Mouse (Mus musculus): ENCODE data around the gene Gpr108.
A peak's percentile ranks its signal among the peaks of the same experiment; 100 is the strongest.
"Not testable (repeated sequence)": the region's sequence is repeated elsewhere in the genome, so short reads cannot be mapped to it uniquely, and the experiment has no call there.

The Gpr108 gene

DNA sequence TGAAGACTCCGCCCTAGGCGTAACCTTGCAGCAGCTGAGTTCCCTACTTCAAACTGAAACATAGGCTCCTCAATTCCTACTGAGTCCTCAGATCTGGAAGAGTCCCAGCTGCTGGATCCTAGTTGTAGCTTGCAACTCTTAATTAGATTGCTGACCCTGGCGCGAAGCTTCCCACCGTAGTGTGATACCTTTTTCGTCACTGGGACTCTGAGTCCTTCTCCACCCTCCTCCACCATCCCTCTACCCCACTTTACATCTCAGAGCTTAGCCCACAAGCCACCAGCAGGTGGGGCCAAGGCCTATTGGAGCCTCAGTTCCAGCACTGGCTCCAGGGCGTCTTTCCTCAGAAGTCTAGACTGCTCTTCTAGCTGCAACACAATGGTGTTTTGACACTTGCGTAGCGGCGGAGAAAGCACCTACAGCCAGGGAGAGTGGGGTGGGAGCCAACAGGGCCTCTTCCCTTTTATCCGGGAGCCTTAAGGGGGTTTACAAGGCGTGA is at the start of gene Gpr108:
Gpr108 (minus strand) TSS at position 246 of the 499 bp plus-strand sequence.
- DNase-seq (ENCODE audit: low spot score in 2 of 2): peak; percentile 85 to 89

DNA sequence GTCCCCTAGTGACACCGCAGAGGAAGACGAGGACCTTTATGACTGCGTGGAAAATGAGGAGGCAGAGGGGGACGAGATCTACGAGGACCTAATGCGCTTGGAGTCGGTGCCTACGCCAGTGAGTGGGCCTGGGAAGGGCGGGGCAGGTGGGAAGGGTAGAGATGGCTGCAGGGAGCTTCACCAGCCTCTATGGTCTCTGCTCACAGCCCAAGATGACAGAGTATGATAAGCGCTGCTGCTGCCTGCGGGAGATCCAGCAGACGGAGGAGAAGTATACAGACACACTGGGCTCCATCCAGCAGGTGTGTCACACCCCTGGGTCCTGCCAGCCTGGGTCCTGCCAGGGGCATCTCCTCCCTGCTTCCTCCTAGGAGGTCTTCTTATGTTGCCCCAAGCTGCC is 48.8 kb upstream of the Gpr108 start:
- DNase-seq (ENCODE audit: low spot score in 2 of 2): no peak

DNA sequence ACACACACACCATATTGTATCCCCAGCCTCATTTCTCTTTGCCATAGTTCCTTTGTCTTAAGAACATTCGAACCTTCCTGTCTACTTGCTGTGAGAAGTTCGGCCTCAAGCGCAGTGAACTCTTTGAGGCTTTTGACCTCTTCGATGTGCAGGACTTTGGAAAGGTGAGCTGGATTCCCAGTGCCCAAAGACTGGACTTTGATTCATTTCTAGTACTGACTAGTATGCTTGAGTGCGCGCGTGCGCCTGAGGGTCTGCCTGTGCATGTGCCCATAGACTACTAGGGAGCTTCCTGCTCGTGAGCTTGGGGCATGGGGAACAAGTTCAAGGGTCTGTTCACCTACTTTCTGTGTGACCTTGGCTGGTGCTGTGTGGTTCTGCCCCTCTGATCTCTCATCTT is 47.7 kb upstream of the Gpr108 start:
- no peak for DNase-seq (ENCODE audit: low spot score in 2 of 2)

DNA sequence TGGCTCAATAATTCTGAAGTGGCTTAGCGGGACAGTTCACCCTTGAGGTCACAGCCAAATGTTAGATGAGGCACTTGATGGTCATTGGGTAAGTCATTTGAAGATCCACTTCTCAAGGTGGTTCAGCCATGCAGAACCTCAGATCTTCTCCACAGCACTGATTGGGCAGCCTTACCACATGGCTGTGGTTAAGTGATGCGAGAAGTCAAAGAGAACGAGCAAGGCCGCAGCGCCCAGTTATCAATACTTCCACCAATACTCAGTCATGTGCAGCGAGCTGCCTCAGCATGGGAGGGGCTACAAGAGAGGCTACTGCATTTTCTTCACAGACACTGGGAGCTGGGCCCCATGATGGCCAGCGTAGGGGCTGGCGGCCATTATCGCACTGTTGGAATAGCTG is 44.7 kb upstream of the Gpr108 start:
- DNase-seq (ENCODE audit: low spot score in 2 of 2): no peak

DNA sequence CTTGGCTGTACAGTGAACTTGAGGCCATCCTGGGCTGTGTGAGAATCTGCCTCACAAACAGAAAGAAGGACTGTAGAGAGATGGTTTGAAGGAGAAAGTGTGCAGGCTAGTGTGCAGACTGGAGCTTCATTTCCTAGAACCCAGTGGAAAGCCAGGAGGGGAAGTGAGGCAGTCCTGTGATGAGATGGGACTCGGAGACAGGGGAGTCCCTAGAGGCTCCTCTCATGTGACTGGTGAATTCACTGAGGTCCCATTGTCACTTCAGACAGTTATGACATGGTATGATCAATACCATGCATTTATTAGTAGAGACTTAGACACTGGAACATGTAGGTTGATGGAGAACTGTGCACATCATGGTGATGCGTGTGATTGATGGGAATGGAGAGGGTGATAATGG is 44.1 kb upstream of the Gpr108 start:
- no peak for DNase-seq (ENCODE audit: low spot score in 2 of 2)

DNA sequence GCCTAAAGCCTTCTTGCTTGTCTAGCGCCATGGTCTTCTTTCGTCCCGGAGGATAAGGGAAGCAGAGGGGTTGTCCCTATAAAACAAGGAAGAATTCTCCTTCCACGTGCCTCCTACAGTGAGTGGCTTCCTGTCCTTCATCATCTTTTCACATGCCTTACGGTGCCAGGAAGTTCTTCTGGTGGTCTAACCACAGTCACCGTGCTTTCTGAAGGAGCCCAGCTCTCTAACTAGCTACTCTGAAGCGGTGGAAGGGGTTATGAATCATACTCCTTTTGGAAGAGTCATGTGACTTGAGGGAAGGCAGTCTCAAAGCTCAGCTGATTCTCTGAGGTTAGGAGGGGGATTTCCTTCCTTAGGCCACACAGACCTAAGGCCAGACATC is 42.4 kb upstream of the Gpr108 start:
- DNase-seq (ENCODE audit: low spot score in 2 of 2): no peak

DNA sequence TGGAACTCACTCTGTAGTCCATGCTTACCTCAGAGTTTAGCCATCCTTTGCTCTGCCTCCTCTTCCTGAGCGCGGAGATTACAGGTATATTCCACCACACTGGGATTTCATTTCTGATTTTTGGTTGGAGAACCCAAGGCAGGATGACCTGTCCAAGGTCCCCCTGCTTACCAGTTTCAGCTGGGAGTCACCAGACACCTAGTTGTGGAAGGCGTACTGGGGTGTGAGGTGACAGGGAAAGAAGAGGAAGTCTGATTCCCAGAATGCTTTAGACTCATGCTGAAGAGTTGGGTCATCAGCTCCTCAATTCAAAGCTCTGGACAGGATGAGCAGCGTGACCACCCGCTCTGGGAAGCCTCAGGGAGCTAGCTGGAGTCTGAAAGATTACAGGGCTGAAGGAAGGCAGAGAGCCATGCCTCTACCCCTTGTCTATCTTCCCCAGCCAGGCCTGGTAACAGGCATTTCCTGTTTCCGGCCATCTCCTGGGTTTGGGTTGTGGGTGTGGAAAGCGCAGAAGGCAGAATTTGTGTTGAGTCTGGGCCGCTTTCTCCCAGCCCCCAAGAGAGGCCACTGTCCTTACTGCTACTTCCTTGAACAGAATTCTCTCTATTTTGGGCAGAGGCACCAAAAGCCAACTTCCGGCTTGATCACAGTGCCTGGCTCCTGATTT is 41.9 kb upstream of the Gpr108 start:
- no peak for DNase-seq (ENCODE audit: low spot score in 2 of 2)

DNA sequence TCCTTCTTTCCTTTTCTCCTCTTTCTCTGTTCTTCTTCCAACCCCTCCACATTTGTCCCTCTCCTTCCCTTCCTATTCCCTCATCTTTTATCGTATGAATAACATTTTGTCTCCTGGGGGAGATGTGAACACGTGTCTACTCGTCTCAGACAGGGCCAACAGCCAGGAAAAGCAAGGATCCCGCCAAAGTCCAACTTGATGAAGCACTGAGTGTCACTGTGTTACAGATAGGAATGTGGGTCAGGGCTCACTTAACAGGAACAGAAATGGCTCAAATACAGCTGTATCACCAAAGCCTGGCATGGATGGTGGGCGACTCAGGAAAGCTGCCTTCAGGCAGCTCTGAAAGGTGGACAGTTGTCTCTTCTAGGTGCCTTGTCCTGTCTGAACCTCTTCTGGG is 41.0 kb upstream of the Gpr108 start:
- no peak for DNase-seq (ENCODE audit: low spot score in 2 of 2)

DNA sequence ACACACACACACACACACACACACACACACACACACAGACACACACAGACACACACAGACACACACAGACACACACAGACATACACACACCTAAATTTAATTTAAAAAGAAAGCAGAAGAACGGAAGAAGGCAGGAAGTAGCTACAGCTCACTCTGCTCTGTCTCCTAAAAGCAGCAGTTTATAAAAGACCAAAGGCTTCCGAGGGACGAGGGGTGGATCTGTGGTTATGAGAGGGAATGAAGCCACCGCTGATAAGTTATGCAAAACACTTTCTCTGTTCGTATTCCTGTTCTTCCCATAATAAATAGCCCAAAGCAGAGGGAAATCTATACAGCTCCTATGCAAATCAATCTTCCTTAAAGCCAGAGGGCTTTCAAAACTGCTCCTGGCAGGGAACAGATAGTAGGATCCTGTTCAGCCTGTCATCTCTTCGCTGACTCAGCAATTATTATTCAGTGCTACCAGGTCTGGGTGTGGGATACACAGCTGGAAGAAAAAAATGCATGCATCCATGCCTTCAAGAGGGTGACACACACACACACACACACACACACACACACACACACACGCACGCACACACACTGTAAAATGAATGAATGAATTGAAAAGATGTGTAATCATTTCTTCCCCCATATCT is 38.6 kb upstream of the Gpr108 start:
- DNase-seq (ENCODE audit: low spot score in 2 of 2): no peak

DNA sequence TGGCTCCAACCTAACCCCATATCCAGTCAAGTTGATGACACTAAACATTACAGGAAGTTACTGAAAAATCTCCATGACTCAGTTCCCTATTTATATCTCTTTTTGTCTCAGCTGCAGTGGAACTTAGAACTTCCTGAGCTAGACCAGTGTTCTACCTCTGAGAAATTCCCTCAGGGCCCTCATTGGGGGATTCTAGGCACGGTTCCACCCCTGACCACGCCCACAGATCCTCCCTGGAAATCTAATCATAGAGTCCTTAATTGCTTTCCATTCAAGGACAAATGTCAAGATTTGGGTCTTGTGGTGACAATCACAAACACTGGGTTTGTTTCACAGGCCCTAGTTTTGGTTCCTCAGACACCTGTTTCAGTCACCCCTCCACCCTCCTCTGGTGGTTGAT is 36.8 kb upstream of the Gpr108 start:
- no peak for DNase-seq (ENCODE audit: low spot score in 2 of 2)

DNA sequence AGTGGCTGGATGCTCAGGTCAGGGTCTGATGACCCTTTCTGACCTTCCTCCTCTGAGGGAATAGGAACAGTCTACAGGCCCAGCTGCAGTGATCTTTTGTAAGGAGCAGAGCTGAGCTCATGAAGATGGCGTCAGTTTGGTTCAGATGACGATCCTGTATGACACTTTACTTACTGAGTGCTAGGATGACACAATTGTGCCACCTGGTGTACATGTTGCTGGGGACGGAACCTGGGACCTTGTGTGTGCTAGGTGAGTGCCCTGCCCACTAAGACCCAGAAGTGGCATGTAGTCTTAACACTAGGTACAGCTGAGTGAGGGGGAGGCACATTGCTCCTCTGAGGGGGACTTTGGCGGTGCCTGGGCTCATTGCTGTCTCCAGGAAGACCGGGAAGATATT is 35.7 kb upstream of the Gpr108 start:
- no peak for DNase-seq (ENCODE audit: low spot score in 2 of 2)

DNA sequence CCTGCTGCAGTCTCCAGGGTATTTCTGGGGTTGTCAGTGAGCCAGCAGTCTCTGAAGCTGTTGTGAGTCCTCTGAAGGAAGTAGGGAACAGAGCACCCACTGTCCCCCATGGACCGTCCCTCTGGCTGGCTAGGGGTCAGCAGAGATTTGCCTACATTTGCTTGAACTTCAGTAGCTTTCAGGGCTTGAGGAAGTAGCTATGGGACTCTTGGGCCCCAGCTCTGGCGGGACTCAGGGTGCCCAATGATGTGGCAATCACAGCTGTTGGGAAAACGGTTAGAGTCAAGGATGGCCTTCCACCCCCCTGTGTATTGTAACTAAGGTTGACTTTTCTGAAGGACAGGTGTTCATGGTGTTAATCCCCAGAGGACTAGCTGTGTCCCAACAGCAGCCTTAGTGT is 32.2 kb upstream of the Gpr108 start:
- DNase-seq (ENCODE audit: low spot score in 2 of 2): no peak

DNA sequence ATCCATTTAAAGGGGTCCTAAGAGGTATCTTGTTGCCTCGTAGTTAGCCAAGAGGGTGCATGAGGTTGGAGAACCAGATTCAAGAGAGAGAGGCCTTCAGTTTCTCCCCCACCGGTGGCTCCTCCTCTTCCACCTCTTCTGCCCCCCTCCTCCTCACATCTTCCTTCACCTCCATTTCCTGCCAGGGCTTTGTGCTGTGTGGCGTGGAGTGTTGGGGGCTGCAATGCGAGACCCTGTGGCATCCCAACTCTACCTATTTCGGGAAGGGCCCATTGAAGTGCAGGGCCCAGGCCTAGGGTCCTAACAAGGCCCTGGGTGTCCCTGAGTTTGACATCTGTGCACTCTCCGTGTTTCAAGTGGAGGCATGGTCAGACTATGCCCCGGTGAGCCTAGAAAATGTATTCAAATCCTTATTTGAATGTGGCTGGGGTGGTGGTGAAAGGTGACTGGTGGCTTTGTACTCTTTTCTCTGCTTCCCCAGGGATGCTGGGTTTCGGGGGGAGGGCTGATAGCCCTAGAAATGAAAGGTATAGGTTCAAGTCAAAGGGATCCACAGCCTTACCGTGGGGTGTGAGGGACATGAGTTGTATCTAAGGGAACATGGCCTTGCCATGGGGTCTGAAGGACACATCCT is 31.5 kb upstream of the Gpr108 start:
- DNase-seq (ENCODE audit: low spot score in 2 of 2): no peak

DNA sequence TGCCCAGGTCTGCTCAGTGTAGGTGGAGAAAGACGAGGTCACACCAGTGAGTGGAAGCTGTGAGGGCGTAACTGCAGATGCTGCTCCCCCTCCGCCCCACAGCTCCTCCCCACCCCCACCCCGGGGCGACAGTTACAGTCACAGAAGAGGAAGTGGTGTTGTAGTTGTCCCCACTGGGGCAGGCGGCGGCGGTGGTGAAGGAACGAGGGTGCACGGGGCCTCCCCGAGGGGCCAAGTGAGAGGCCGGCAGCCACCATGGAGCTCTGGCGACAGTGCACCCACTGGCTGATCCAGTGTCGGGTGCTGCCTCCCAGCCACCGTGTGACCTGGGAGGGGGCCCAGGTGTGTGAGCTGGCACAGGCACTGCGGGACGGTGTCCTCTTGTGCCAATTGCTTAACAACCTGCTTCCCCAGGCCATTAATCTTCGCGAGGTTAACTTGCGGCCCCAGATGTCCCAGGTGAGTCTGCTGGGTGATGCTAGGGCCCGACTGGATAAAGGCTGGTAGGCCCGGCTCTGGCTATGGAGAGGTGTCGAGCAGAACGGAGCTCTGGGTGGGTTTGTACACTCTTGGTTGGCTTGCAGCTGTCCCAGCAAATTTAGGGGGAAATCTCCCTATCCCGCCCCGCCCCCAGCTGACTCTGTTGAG is 30.8 kb upstream of the Gpr108 start, which contains the start of gene Vav1:
Vav1 (plus strand) TSS at position 158 of the 648 bp plus-strand sequence.
- DNase-seq (ENCODE audit: low spot score in 2 of 2): no peak

DNA sequence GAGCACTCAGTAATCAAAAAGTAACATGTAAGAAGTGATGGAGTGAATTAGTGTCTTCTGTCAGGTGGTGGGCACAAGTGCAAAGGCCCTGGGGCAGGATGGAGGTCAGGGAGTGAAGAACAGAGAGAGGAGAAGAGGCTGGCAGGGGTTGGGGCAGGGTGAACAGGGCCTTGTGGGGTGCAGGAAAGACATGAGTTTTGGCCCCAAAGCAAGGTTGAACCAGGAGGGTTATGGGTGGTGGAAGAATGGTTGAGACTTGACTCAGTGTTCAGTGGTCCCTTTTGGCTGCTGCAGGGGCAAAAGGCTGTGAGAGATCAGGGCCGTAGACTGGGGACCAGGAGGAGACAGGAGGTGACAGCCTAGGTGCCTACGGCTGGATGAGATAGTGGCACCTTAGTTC is 30.3 kb upstream of the Gpr108 start:
- DNase-seq (ENCODE audit: low spot score in 2 of 2): no peak

DNA sequence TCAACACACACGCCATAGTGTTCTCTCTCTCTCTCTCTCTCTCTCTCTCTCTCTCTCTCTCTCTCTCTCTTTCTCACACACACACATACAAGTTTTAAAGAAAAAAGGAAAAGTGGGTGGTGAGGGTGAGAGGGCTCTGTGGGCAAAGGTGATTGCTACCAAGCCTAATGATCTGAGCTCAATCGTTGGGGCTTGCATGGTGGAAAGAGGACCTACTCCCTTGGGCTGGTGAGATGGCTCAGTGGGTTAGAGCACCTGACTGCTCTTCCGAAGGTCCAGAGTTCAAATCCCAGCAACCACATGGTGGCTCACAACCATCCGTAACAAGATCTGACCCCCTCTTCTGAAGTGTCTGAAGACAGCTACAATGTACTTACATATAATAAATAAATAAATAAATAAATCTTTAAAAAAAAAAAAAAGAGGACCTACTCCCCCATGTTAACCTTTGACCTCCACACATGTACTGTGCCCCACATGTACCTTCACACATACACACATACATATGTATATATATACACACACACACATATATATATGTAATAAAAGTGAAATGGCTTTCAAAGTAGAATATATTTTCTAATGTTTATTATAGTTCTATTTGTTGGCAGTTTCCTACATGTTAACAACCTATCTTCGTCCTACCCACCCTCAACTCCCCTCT is 29.5 kb upstream of the Gpr108 start:
- DNase-seq (ENCODE audit: low spot score in 2 of 2): not testable (repeated sequence)

DNA sequence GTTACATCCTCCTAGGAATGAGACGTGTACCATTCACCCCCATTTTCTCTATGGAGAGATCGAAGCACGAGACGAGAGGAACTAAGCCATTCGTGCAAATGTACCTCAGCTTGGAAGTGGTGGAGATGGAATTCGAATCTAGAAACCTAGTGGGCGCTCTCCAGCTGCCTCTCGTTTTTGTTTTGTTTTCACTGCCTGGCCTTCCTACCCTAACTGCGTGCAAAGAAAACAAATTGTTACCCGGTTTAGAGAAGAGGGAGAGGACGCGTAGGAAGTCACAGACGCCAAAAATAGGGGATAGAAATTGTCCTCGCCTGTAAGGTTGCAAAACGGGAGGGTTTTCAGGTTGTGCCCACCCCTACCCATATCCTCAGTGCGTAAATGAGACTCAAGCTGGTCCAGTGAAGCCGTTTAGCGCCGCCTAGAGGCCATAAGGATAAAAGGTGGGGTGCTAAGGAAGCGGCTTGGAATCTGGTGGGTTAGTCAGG is 28.4 kb upstream of the Gpr108 start:
- DNase-seq (ENCODE audit: low spot score in 2 of 2): peak; percentile 66 to 76

DNA sequence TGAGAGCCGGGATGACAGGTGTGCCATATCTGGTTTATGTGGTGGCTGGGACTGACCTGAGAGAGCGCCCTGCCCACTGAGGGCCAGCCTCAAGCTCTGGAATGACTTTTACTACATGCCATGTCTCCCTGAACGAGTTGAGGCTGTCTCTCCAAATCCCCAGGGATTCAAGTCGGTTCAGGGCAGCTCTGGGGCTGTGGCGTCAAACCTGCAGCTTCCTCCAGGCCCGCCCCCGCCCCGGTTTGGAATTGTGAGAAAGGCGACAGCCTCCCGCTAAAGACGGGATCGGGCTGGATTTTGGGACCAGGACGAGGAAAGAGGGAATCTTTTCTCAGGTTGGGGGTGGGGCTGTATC is 27.7 kb upstream of the Gpr108 start:
- DNase-seq (ENCODE audit: low spot score in 2 of 2): no peak

DNA sequence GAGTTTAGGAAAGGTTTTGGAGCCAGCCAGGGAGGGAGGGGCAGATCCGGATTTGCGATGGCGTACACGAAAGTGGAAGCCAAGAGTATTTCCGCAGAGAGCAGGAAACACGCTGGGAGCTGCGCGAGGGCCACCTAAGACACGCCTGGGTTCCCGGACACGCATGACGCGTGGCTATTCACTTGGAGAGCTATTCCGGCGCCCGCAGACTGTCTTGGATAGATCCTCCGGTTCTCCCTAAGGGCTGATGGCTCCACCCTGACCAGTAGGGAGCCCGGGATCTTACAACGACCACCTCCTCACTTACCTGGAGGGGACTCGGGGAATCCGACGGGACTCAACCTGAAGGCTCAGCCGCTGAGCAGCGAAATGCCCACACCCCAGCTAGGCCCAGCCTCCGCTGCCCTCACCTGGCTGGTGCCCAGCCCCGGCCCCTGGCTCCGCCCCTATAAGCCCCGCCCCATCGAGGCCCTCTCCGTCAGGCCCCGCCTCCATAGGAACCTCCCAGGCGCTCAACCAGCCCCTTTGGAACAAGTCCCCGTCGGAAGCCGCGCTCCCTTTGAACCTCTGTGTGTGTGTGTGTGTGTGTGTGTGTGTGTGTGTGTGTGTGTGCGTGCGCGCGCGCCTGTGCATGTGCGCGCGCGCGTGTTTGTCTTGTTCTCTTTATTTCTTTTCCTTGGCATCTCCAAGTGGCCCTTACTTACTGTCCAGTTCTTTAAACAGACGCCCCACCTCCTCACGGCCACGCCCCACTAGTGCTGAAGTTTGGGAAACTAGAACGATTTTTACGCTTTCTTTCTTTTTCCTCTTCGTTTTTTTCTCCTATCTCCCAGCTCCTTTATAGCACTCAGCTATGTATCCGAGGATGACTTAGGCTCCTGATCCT is 27.1 kb upstream of the Gpr108 start:
- DNase-seq (ENCODE audit: low spot score in 2 of 2): peak in 1 of 2 experiments; percentile 40

DNA sequence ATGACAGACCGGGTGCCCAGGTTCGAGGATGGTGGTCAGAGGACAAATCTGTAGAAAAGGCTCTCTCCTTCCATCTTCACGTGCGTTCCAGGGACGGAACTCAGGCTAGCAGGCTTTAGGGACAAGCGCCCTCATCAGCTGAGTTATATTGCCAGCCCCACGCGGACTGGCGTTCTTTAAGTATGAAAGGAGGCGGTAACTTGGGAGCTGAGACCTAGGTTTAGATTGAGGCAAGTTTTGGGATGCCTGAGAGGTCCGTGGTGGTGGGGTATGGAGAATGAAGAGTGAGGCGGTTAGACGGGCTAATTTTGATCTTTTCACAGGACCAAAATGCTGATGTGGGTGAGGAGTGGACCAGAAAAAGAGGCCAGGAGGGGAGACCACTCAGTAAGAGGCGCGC is 26.4 kb upstream of the Gpr108 start:
- no peak for DNase-seq (ENCODE audit: low spot score in 2 of 2)

DNA sequence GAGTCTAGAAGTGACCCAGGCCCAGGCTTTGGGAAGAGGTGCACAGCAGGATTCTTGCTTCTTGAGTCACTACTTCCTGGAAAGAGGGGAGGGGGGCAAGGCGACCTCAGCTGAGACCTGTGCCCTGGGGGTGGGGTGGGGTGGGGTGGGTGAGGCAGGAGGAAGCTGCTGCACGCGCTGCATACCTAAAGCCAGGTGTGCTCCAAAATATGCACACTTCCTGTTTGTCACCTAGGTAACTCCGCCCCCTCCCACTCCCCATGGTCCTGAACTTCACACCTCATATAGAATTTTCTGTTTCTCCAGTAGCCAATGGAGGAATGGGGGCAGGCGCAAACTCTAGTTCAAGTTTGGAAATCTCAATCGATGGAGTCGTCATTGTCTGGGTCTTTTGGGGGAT is 25.6 kb upstream of the Gpr108 start:
- DNase-seq (ENCODE audit: low spot score in 2 of 2): no peak
